In genomic region chr17:74904332-74904687, GRCm38 (mm10) we compare ENCODE assay signal across 17 mouse cellular contexts.
DNase-seq lines count a peak whose midpoint lies in the region; ATAC-seq lines count a peak whose summit lies in the region.
"Had no signal": no experiment of that assay in that cellular context is flagged by ENCODE, and none has a peak within 500 bp of the region (broad histone marks: within the 10 kb centered on the region; RNA-seq: fewer than 3 reads in every experiment).

No protein-coding gene starts in this region.

- H3K9me3 ChIP-seq in embryonic facial prominence, embryonic 12.5 days: 0 out of 2 replicates have a peak, but pooled peaks cover 6% of the 10 kb centered on the region
- H3K9me3 ChIP-seq in embryonic facial prominence, embryonic 10.5 days: peaks cover 4% of the 10 kb centered on the region
- H3K9me3 ChIP-seq in kidney, embryonic 16.5 days (ENCODE audit: low read length): no peaks in the 10 kb centered on the region; the same call in 1 of the 2 replicates
- H3K9me3 ChIP-seq in embryonic facial prominence, embryonic 15.5 days (replicated peaks): no peaks in the 10 kb centered on the region
- peaks cover 7% of the 10 kb centered on the region for H3K9me3 ChIP-seq in forebrain, embryonic 10.5 days
- H3K9me3 ChIP-seq: midbrain, embryonic 15.5 days had no signal

- H3K4me1 ChIP-seq in embryonic facial prominence, embryonic 12.5 days: peaks cover 7% of the 10 kb centered on the region; the same call in 1 of the 2 replicates
- H3K4me1 ChIP-seq in embryonic facial prominence, embryonic 10.5 days: 0 out of 2 replicates have a peak, but pooled peaks cover 8% of the 10 kb centered on the region
- H3K4me1 ChIP-seq in kidney, embryonic 16.5 days (ENCODE audit: insufficient read depth, low read length): no peaks in the 10 kb centered on the region
- H3K4me1 ChIP-seq in embryonic facial prominence, embryonic 15.5 days: peaks cover 10% of the 10 kb centered on the region
- H3K4me1 ChIP-seq in forebrain, embryonic 10.5 days: no peaks in the 10 kb centered on the region; the same call in 1 of the 2 replicates
- H3K4me1 ChIP-seq: midbrain, embryonic 15.5 days had no signal

- DNase-seq in embryonic facial prominence, embryonic 10.5 days (ENCODE audit: low spot score): no peak
- no peak for DNase-seq in kidney, adult 8-10 months
- no peak for DNase-seq in forebrain, embryonic 10.5 days (ENCODE audit: extremely low spot score, low spot score)
- no peak for DNase-seq in urinary bladder, postnatal 10 days (ENCODE audit: low spot score)
- DNase-seq: adrenal gland, postnatal 14 days; cerebellum, postnatal 10 days; gastrocnemius, postnatal 25 days; right cerebral cortex, postnatal 14 days; thymus, adult 18-20 months had no signal

- 79% methylated on average over 1 of the region's 1 CpGs for WGBS in embryonic facial prominence, embryonic 12.5 days
- WGBS in embryonic facial prominence, embryonic 10.5 days: 88% methylated on average over 1 of the region's 1 CpGs
- WGBS in kidney, embryonic 16.5 days: 91% methylated on average over 1 of the region's 1 CpGs
- 75% methylated on average over 1 of the region's 1 CpGs for WGBS in embryonic facial prominence, embryonic 15.5 days
- 87% methylated on average over 1 of the region's 1 CpGs for WGBS in forebrain, embryonic 10.5 days

- H3K36me3 ChIP-seq in embryonic facial prominence, embryonic 12.5 days: no peaks in the 10 kb centered on the region
- H3K36me3 ChIP-seq in embryonic facial prominence, embryonic 10.5 days (replicated peaks): no peaks in the 10 kb centered on the region
- H3K36me3 ChIP-seq in kidney, embryonic 16.5 days (ENCODE audit: insufficient read depth, low read length): no peaks in the 10 kb centered on the region
- no peaks in the 10 kb centered on the region for H3K36me3 ChIP-seq in embryonic facial prominence, embryonic 15.5 days
- no peaks in the 10 kb centered on the region for H3K36me3 ChIP-seq in forebrain, embryonic 10.5 days (replicated peaks)
- H3K36me3 ChIP-seq: limb, embryonic 13.5 days; midbrain, embryonic 15.5 days had no signal

- H3K9ac ChIP-seq in embryonic facial prominence, embryonic 12.5 days: no peak overlapping the region
- no peak overlapping the region for H3K9ac ChIP-seq in kidney, embryonic 16.5 days (replicated peaks; ENCODE audit: low read length)
- no peak overlapping the region for H3K9ac ChIP-seq in embryonic facial prominence, embryonic 15.5 days
- H3K9ac ChIP-seq: limb, embryonic 13.5 days; midbrain, embryonic 15.5 days had no signal

- H3K4me2 ChIP-seq in embryonic facial prominence, embryonic 12.5 days (replicated peaks): no peak overlapping the region
- no peak overlapping the region for H3K4me2 ChIP-seq in kidney, embryonic 16.5 days (replicated peaks; ENCODE audit: low read depth, low read length)
- no peak overlapping the region for H3K4me2 ChIP-seq in embryonic facial prominence, embryonic 15.5 days (replicated peaks)
- H3K4me2 ChIP-seq: midbrain, embryonic 15.5 days had no signal

- peak overlapping the region; percentile 54; the same call in 1 of the 2 replicates for H3K27ac ChIP-seq in embryonic facial prominence, embryonic 12.5 days
- H3K27ac ChIP-seq in embryonic facial prominence, embryonic 10.5 days (replicated peaks): no peak overlapping the region
- H3K27ac ChIP-seq in kidney, embryonic 16.5 days (ENCODE audit: low read length): no peak overlapping the region
- H3K27ac ChIP-seq in embryonic facial prominence, embryonic 15.5 days (replicated peaks): 0 out of 2 replicates have a peak overlapping the region, but pooled peaks have one; percentile 23
- H3K27ac ChIP-seq in forebrain, embryonic 10.5 days: no peak overlapping the region
- H3K27ac ChIP-seq: kidney, postnatal 0 days; limb, embryonic 13.5 days; macrophage; midbrain, embryonic 15.5 days had no signal

- no peak overlapping the region for H3K4me3 ChIP-seq in embryonic facial prominence, embryonic 12.5 days
- no peak overlapping the region for H3K4me3 ChIP-seq in embryonic facial prominence, embryonic 10.5 days
- no peak overlapping the region for H3K4me3 ChIP-seq in kidney, embryonic 16.5 days (ENCODE audit: low read length)
- no peak overlapping the region for H3K4me3 ChIP-seq in embryonic facial prominence, embryonic 15.5 days (replicated peaks)
- H3K4me3 ChIP-seq in forebrain, embryonic 10.5 days: no peak overlapping the region
- H3K4me3 ChIP-seq: limb, embryonic 13.5 days; midbrain, embryonic 15.5 days had no signal

- no peaks in the 10 kb centered on the region for H3K27me3 ChIP-seq in embryonic facial prominence, embryonic 12.5 days
- H3K27me3 ChIP-seq in embryonic facial prominence, embryonic 10.5 days (replicated peaks; ENCODE audit: low read depth, poor library complexity, severe bottlenecking): no peaks in the 10 kb centered on the region
- H3K27me3 ChIP-seq in kidney, embryonic 16.5 days (ENCODE audit: insufficient read depth, low read length): no peaks in the 10 kb centered on the region
- no peaks in the 10 kb centered on the region for H3K27me3 ChIP-seq in embryonic facial prominence, embryonic 15.5 days
- no peaks in the 10 kb centered on the region for H3K27me3 ChIP-seq in forebrain, embryonic 10.5 days (ENCODE audit: poor library complexity, severe bottlenecking)
- H3K27me3 ChIP-seq: limb, embryonic 13.5 days; midbrain, embryonic 15.5 days had no signal

- ATAC-seq in embryonic facial prominence, embryonic 12.5 days (ENCODE audit: insufficient number of reproducible peaks, insufficient read depth, low FRiP score, low TSS enrichment): no peak
- ATAC-seq in kidney, embryonic 16.5 days (ENCODE audit: low FRiP score, low TSS enrichment): 0 out of 2 replicates have a peak, but pooled peaks have one; percentile 19
- no peak for ATAC-seq in embryonic facial prominence, embryonic 15.5 days (ENCODE audit: insufficient number of reproducible peaks, low FRiP score, low TSS enrichment, low read depth)
- peak; percentile 57 for ATAC-seq in megakaryocyte progenitor cell, adult 5-6 weeks (replicated peaks; ENCODE audit: poor library complexity)
- ATAC-seq: midbrain, embryonic 15.5 days had no signal

Comparison
In these comparisons a context has a peak if more than half of its experiments do, and no peak if none do; other contexts are left out.
1. H3K27ac ChIP-seq: peak in embryonic facial prominence, embryonic 12.5 days (single experiment) and embryonic facial prominence, embryonic 15.5 days (single experiment); none in embryonic facial prominence, embryonic 10.5 days (single experiment), kidney, embryonic 16.5 days (single experiment) and forebrain, embryonic 10.5 days (single experiment).
2. ATAC-seq: peak in kidney, embryonic 16.5 days (single experiment) and megakaryocyte progenitor cell, adult 5-6 weeks (single experiment); none in embryonic facial prominence, embryonic 12.5 days (single experiment) and embryonic facial prominence, embryonic 15.5 days (single experiment).